13 mouse cellular contexts compared by ENCODE assay signal in the genomic region with DNA sequence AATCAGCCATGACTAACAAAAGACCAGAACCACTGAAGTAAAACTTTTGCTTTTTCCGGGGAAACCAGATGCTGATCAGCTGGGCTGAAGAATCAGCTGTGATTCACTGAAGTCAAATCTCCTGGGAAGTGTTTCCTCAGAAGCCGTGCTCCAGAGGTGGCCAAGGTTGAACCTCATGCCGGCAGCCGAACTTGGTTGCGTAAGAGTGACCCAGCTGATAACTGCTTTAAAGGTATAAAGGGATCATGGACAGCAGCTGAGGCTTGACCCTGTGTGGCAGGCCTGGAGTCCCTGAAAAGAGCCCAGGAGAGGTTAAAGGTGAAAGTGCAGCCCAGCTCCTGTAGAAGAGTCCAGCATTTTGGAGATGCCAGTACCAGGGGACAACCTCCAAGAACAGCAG. TPM values are rescaled to one million over a fixed set of nuclear protein-coding genes. Genes with fewer than 3 reads are reported as not detected.
DNase-seq lines count a peak whose midpoint lies in the region; ATAC-seq lines count a peak whose summit lies in the region.
"Had no signal": no experiment of that assay in that cellular context is flagged by ENCODE, and none has a peak within 500 bp of the region (broad histone marks: within the 10 kb centered on the region; RNA-seq: fewer than 3 reads in every experiment).

No protein-coding gene starts in this region.

- H3K9ac ChIP-seq in liver, embryonic 16.5 days (ENCODE audit: low read depth, low read length) = no peak overlapping the region
- no peak overlapping the region for H3K9ac ChIP-seq in midbrain, embryonic 11.5 days (ENCODE audit: low read length)
- H3K9ac ChIP-seq: heart, embryonic 15.5 days had no signal

- no peaks in the 10 kb centered on the region for H3K9me3 ChIP-seq in heart, embryonic 10.5 days
- no peaks in the 10 kb centered on the region for H3K9me3 ChIP-seq in liver, embryonic 16.5 days (replicated peaks; ENCODE audit: control insufficient read depth, low read length)
- H3K9me3 ChIP-seq in midbrain, embryonic 11.5 days (ENCODE audit: control insufficient read depth, low read length) = no peaks in the 10 kb centered on the region
- H3K9me3 ChIP-seq: heart, embryonic 15.5 days had no signal

- DNase-seq in heart, embryonic 10.5 days (ENCODE audit: low spot score) = no peak
- DNase-seq in heart, postnatal 25 days (ENCODE audit: low spot score) = no peak
- peak; percentile 69 for DNase-seq in MN1 (ENCODE audit: low spot score)
- peak; percentile 83 for DNase-seq in adrenal gland, postnatal 14 days
- DNase-seq in midbrain, embryonic 11.5 days (ENCODE audit: low spot score, missing footprints) = no peak
- DNase-seq in urinary bladder, postnatal 10 days (ENCODE audit: low spot score) = no peak
- no peak for DNase-seq in spleen, postnatal 14 days (ENCODE audit: low spot score in 2 of 2)
- DNase-seq: right cerebral cortex, postnatal 25 days had no signal

- no peak; the same call in 1 of the 2 replicates for ATAC-seq in liver, embryonic 16.5 days (ENCODE audit: low read depth)
- no peak for ATAC-seq in midbrain, embryonic 11.5 days (ENCODE audit: low FRiP score)
- ATAC-seq: hindbrain, postnatal 0 days had no signal

- H3K36me3 ChIP-seq in heart, embryonic 10.5 days = peaks cover 4% of the 10 kb centered on the region; the same call in 1 of the 2 replicates
- no peaks in the 10 kb centered on the region for H3K36me3 ChIP-seq in liver, embryonic 16.5 days (ENCODE audit: control insufficient read depth, insufficient read depth)
- H3K36me3 ChIP-seq in midbrain, embryonic 11.5 days (ENCODE audit: control insufficient read depth, insufficient read depth, low read length) = no peaks in the 10 kb centered on the region
- H3K36me3 ChIP-seq: heart, embryonic 15.5 days had no signal

- no peak overlapping the region for H3K4me3 ChIP-seq in heart, embryonic 10.5 days
- H3K4me3 ChIP-seq in liver, embryonic 16.5 days (ENCODE audit: low read depth, low read length) = no peak overlapping the region
- H3K4me3 ChIP-seq in midbrain, embryonic 11.5 days (ENCODE audit: low read depth, low read length) = no peak overlapping the region
- H3K4me3 ChIP-seq: heart, embryonic 15.5 days; layer of hippocampus, adult 2 months had no signal

- no peaks in the 10 kb centered on the region for H3K27me3 ChIP-seq in heart, embryonic 10.5 days (ENCODE audit: insufficient read depth, poor library complexity, severe bottlenecking)
- H3K27me3 ChIP-seq in liver, embryonic 16.5 days (ENCODE audit: control insufficient read depth, insufficient read depth, low read depth, low read length) = no peaks in the 10 kb centered on the region
- H3K27me3 ChIP-seq in midbrain, embryonic 11.5 days (ENCODE audit: control insufficient read depth, insufficient read depth, low read length) = no peaks in the 10 kb centered on the region
- H3K27me3 ChIP-seq: heart, embryonic 15.5 days had no signal

- peaks cover 26% of the 10 kb centered on the region for H3K4me1 ChIP-seq in heart, embryonic 10.5 days
- peaks cover 30% of the 10 kb centered on the region for H3K4me1 ChIP-seq in liver, embryonic 16.5 days (ENCODE audit: control insufficient read depth, low read depth, low read length)
- peaks cover 8% of the 10 kb centered on the region; the same call in 1 of the 2 replicates for H3K4me1 ChIP-seq in midbrain, embryonic 11.5 days (ENCODE audit: control insufficient read depth, insufficient read depth, low read length)

- 0 out of 2 replicates have a peak overlapping the region, but pooled peaks have one; percentile 36 for H3K27ac ChIP-seq in heart, embryonic 10.5 days
- peak overlapping the region; percentile 31; the same call in 1 of the 2 replicates for H3K27ac ChIP-seq in liver, embryonic 16.5 days (ENCODE audit: low read length)
- H3K27ac ChIP-seq in midbrain, embryonic 11.5 days (ENCODE audit: low read depth, low read length) = no peak overlapping the region
- H3K27ac ChIP-seq: heart, embryonic 15.5 days; hindbrain, postnatal 0 days; layer of hippocampus, adult 2 months had no signal

- H3K4me2 ChIP-seq in liver, embryonic 16.5 days (ENCODE audit: low read depth, low read length) = no peak overlapping the region
- no peak overlapping the region for H3K4me2 ChIP-seq in midbrain, embryonic 11.5 days
- H3K4me2 ChIP-seq: heart, embryonic 15.5 days had no signal

- intact Hi-C loops in heart, postnatal 25 days (cut with DNase I) = no loop called here

- 71% methylated on average over 5 of the region's 5 CpGs for WGBS in heart, embryonic 10.5 days
- 54% methylated on average over 5 of the region's 5 CpGs for WGBS in liver, embryonic 16.5 days (ENCODE audit: insufficient replicate concordance)
- WGBS in midbrain, embryonic 11.5 days = 84% methylated on average over 5 of the region's 5 CpGs

RNA-seq across cellular contexts. Expression of a gene that starts 3.9 kb away (rescaled TPM):
- polyA plus RNA-seq in heart, embryonic 10.5 days (2016; fragmentation: Nextera tagmentation; extraction: Ambion mirVana) = 3.2 and 4.0 TPM in 2 replicates
- total RNA-seq in heart, postnatal 25 days (2021) = 1 to 10 TPM; 2.5 to 2.9 TPM
- total RNA-seq in adrenal gland, postnatal 14 days (2021) = 4.7 and 5.0 TPM in 2 replicates
- 1.8 and 2.0 TPM in 2 replicates for polyA plus RNA-seq in liver, embryonic 16.5 days (2015; fragmentation: Nextera tagmentation; extraction: Ambion mirVana)
- polyA plus RNA-seq in midbrain, embryonic 11.5 days (2014; fragmentation: Nextera tagmentation; extraction: Ambion mirVana) = 3.4 and 3.7 TPM in 2 replicates
- total RNA-seq: monocyte, adult 5-6 weeks had no signal

RNA-seq across cellular contexts. Expression of a gene that starts 8.4 kb away (rescaled TPM):
- polyA plus RNA-seq in heart, embryonic 10.5 days (2016; fragmentation: Nextera tagmentation; extraction: Ambion mirVana) = 1,508 and 1,550 TPM in 2 replicates
- 100 to 1,000 TPM; 294 to 314 TPM for total RNA-seq in heart, postnatal 25 days (2021)
- total RNA-seq in adrenal gland, postnatal 14 days (2021) = 800 and 862 TPM in 2 replicates
- 448 and 465 TPM in 2 replicates for polyA plus RNA-seq in liver, embryonic 16.5 days (2015; fragmentation: Nextera tagmentation; extraction: Ambion mirVana)
- polyA plus RNA-seq in midbrain, embryonic 11.5 days (2014; fragmentation: Nextera tagmentation; extraction: Ambion mirVana) = 683 and 746 TPM in 2 replicates

RNA-seq across cellular contexts. Expression of a gene that starts 23.3 kb away (rescaled TPM):
- polyA plus RNA-seq in heart, embryonic 10.5 days (2016; fragmentation: Nextera tagmentation; extraction: Ambion mirVana) = 17.8 and 20.3 TPM in 2 replicates
- total RNA-seq in heart, postnatal 25 days (2021) = 10 to 100 TPM; 16.8 to 19.0 TPM
- total RNA-seq in adrenal gland, postnatal 14 days (2021) = 28.5 and 36.9 TPM in 2 replicates
- 10.3 and 10.5 TPM in 2 replicates for polyA plus RNA-seq in liver, embryonic 16.5 days (2015; fragmentation: Nextera tagmentation; extraction: Ambion mirVana)
- 15.6 and 18.1 TPM in 2 replicates for polyA plus RNA-seq in midbrain, embryonic 11.5 days (2014; fragmentation: Nextera tagmentation; extraction: Ambion mirVana)

RNA-seq across cellular contexts. Expression of a gene that starts 43.3 kb away (rescaled TPM):
- 66.0 and 68.7 TPM in 2 replicates for polyA plus RNA-seq in heart, embryonic 10.5 days (2016; fragmentation: Nextera tagmentation; extraction: Ambion mirVana)
- 10 to 100 TPM; 75.8 to 78.4 TPM for total RNA-seq in heart, postnatal 25 days (2021)
- 107 and 108 TPM in 2 replicates for total RNA-seq in adrenal gland, postnatal 14 days (2021)
- polyA plus RNA-seq in liver, embryonic 16.5 days (2015; fragmentation: Nextera tagmentation; extraction: Ambion mirVana) = 20.3 and 22.6 TPM in 2 replicates
- 124 and 138 TPM in 2 replicates for polyA plus RNA-seq in midbrain, embryonic 11.5 days (2014; fragmentation: Nextera tagmentation; extraction: Ambion mirVana)

RNA-seq across cellular contexts. Expression of a gene that starts 45.2 kb away (rescaled TPM):
- 11.2 and 12.8 TPM in 2 replicates for polyA plus RNA-seq in heart, embryonic 10.5 days (2016; fragmentation: Nextera tagmentation; extraction: Ambion mirVana)
- total RNA-seq in heart, postnatal 25 days (2021) = 1 to 10 TPM; 7.6 to 9.1 TPM
- 12.6 and 13.5 TPM in 2 replicates for total RNA-seq in adrenal gland, postnatal 14 days (2021)
- 4.9 and 5.7 TPM in 2 replicates for polyA plus RNA-seq in liver, embryonic 16.5 days (2015; fragmentation: Nextera tagmentation; extraction: Ambion mirVana)
- 16.0 and 19.0 TPM in 2 replicates for polyA plus RNA-seq in midbrain, embryonic 11.5 days (2014; fragmentation: Nextera tagmentation; extraction: Ambion mirVana)

Comparison
In these comparisons a context has a peak if more than half of its experiments do, and no peak if none do; other contexts are left out.
1. DNase-seq: peak in MN1 (single experiment) and adrenal gland, postnatal 14 days (single experiment); none in heart, embryonic 10.5 days (single experiment), heart, postnatal 25 days (single experiment), midbrain, embryonic 11.5 days (single experiment), urinary bladder, postnatal 10 days (single experiment) and spleen, postnatal 14 days (0 of 2).